Mouse (Mus musculus) brain, embryonic 14.5 days (tissue): ENCODE measurements at regions not wholly inside any gene's neighbourhood (a gene's known extent, or its start where the extent isn't known, plus 50 kb on each side); places are given as distances from the start of the nearest gene placed in this dataset.

ENCODE experiments used
- DNase-seq: peaks from one replicate; pipeline ENCODE4 v3.0.0-alpha.2; 2011; ENCODE audit warnings: low read depth
- CTCF ChIP-seq: fragments of 200-500 bp; IDR thresholded peaks from 2 replicates; pipeline ENCODE4 v1.5.1; 2012; ENCODE audit warnings: inconsistent platforms, mild to moderate bottlenecking, moderate library complexity, borderline replicate concordance; ENCODE audit not compliant: insufficient read depth, insufficient read length; ENCODE audit errors: extremely low read depth
- POLR2A ChIP-seq: fragments of 200-500 bp; IDR thresholded peaks from 2 replicates; pipeline ENCODE4 v1.6.1; 2012; ENCODE audit warnings: mild to moderate bottlenecking, inconsistent platforms, borderline replicate concordance; ENCODE audit not compliant: poor library complexity, insufficient read depth, insufficient read length, severe bottlenecking; ENCODE audit errors: extremely low read depth

DNA sequence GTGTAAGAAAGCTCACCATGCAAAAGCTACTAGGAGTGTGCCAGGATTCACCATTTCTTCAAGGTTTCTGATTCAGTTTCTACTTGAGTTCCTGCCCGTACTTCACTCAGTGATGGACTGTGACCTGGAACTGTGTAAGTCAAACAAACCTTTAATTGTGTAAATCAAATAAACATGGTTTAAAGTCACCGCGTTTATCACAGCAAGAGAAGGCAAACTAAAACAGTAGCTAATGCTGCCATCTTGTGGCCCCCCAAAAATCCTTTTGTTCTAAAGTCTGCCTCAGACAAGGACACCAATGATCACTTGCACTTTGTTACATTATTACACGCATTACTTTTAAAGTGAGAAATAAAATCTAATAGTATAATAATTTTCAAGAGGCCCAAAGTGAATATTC is 63.6 kb upstream of the Dcx start:
- TF ChIP-seq POLR2A (no peak), CTCF (peak; percentile 52; the same call in 1 of the 2 replicates)
- peak; percentile 76 for DNase-seq
